Mouse (Mus musculus) MEL (cell line): ENCODE measurements around the gene Drd1. TPM values are rescaled to one million over a fixed set of nuclear protein-coding genes. Genes with fewer than 3 reads are reported as not detected.

Source experiments
- DNase-seq: peaks from one replicate; pipeline ENCODE4 v3.0.0; 2011; ENCODE audit warnings: low read depth, low spot score
- H3K27ac ChIP-seq: 2 replicates; pipeline ENCODE4 v1.5.1; 2012; ENCODE audit warnings: low read depth, mild to moderate bottlenecking, control low read depth, low read length, moderate library complexity; ENCODE audit not compliant: control insufficient read depth
- H3K27me3 ChIP-seq, 2 experiments: fragments of 150-350 bp in 1 of 2; sonication (generic) in 1 of 2; 2 replicates each; pipeline ENCODE4 v1.6.1; 2012; ENCODE audit warnings: low read length in 2 of 2, mild to moderate bottlenecking in 2 of 2, improper control_type of control experiment in 1 of 2, moderate library complexity in 1 of 2; ENCODE audit not compliant: insufficient read depth in 2 of 2, control insufficient read depth in 1 of 2
- H3K36me3 ChIP-seq, 2 experiments: 2 replicates each; pipeline ENCODE4 v1.6.1; 2012 to 2014; ENCODE audit warnings: low read length in 2 of 2, improper control_type of control experiment in 1 of 2, inconsistent platforms in 1 of 2, mild to moderate bottlenecking in 1 of 2; ENCODE audit not compliant: insufficient read depth in 2 of 2, control insufficient read depth in 1 of 2
- H3K4me1 ChIP-seq, 2 experiments: fragments of 150-350 bp in 1 of 2; sonication (generic) in 1 of 2; 2 replicates each; pipeline ENCODE4 v1.6.1; 2012; ENCODE audit warnings: low read length in 2 of 2, improper control_type of control experiment in 1 of 2, mild to moderate bottlenecking in 1 of 2; ENCODE audit not compliant: insufficient read depth in 2 of 2, control insufficient read depth in 1 of 2
- H3K4me3 ChIP-seq, 2 experiments: fragments of 150-350 bp in 1 of 2; sonication (generic) in 1 of 2; 2 replicates each; pipeline ENCODE4 v1.5.1; 2012; ENCODE audit warnings: low read depth in 2 of 2, low read length in 2 of 2, mild to moderate bottlenecking in 2 of 2, moderate library complexity in 2 of 2, control low read depth in 1 of 2, improper control_type of control experiment in 1 of 2; ENCODE audit not compliant: control insufficient read depth in 1 of 2, insufficient read depth in 1 of 2
- H3K79me2 ChIP-seq: 2 replicates; pipeline ENCODE4 v1.6.1; 2012; ENCODE audit warnings: mild to moderate bottlenecking, low read length, moderate library complexity; ENCODE audit not compliant: control insufficient read depth, poor library complexity, insufficient read depth
- H3K9ac ChIP-seq: 2 replicates; pipeline ENCODE4 v1.6.1; 2012; ENCODE audit warnings: low read depth, mild to moderate bottlenecking, control low read depth, low read length, moderate library complexity; ENCODE audit not compliant: control insufficient read depth, poor library complexity, severe bottlenecking
- H3K9me3 ChIP-seq: fragments of 150-350 bp; sonication (generic); replicated peaks from 2 replicates; pipeline ENCODE4 v1.6.1; 2012; ENCODE audit warnings: mild to moderate bottlenecking, low read length, improper control_type of control experiment, moderate library complexity; ENCODE audit not compliant: insufficient read depth
- CHD1 ChIP-seq: IDR thresholded peaks from 2 replicates; pipeline ENCODE4 v1.6.1; 2012; ENCODE audit warnings: low read depth, mild to moderate bottlenecking, inconsistent platforms, low read length, improper control_type of control experiment
- CTCF ChIP-seq, 3 experiments: IDR thresholded peaks in 2 of 3; conservative IDR thresholded peaks in 1 of 3; 2 replicates each; pipeline ENCODE4 v1.5.1; 2011 to 2012; ENCODE audit warnings: low read length in 3 of 3, low read depth in 2 of 3, mild to moderate bottlenecking in 2 of 3, improper control_type of control experiment in 1 of 3, inconsistent platforms in 1 of 3, mixed read lengths in 1 of 3, moderate library complexity in 1 of 3; ENCODE audit not compliant: control insufficient read depth in 1 of 3, insufficient read depth in 1 of 3, poor library complexity in 1 of 3, severe bottlenecking in 1 of 3
- ELF1 ChIP-seq: IDR thresholded peaks from 2 replicates; pipeline ENCODE4 v1.6.1; 2014; ENCODE audit warnings: low read depth, mild to moderate bottlenecking, inconsistent platforms, low read length, improper control_type of control experiment, moderate library complexity
- EP300 ChIP-seq, 2 experiments: IDR thresholded peaks; 2 replicates each; pipeline ENCODE4 v1.6.1; 2011; ENCODE audit warnings: improper control_type of control experiment in 2 of 2, low read length in 2 of 2, low read depth in 1 of 2, mild to moderate bottlenecking in 1 of 2
- ETS1 ChIP-seq: IDR thresholded peaks from 2 replicates; pipeline ENCODE4 v1.6.1; 2012; ENCODE audit warnings: low read depth, mild to moderate bottlenecking, inconsistent platforms, low read length, improper control_type of control experiment, moderate library complexity
- GATA1 ChIP-seq: IDR thresholded peaks from 2 replicates; pipeline ENCODE4 v1.6.1; 2011; ENCODE audit warnings: low read depth, low read length, improper control_type of control experiment
- HCFC1 ChIP-seq: IDR thresholded peaks from 2 replicates; pipeline ENCODE4 v1.6.1; 2012; ENCODE audit warnings: low read depth, mild to moderate bottlenecking, inconsistent platforms, low read length, improper control_type of control experiment, moderate library complexity
- MAFK ChIP-seq: IDR thresholded peaks from 2 replicates; pipeline ENCODE4 v1.6.1; 2011; ENCODE audit warnings: low read depth, mild to moderate bottlenecking, low read length, improper control_type of control experiment, borderline replicate concordance
- MAX ChIP-seq: IDR thresholded peaks from 2 replicates; pipeline ENCODE4 v1.6.1; 2011; ENCODE audit warnings: low read length, improper control_type of control experiment
- MAZ ChIP-seq: IDR thresholded peaks from 2 replicates; pipeline ENCODE4 v1.6.1; 2012; ENCODE audit warnings: low read depth, mild to moderate bottlenecking, inconsistent platforms, low read length, improper control_type of control experiment
- MXI1 ChIP-seq: IDR thresholded peaks from 2 replicates; pipeline ENCODE4 v1.6.1; 2011; ENCODE audit warnings: mild to moderate bottlenecking, low read depth, low read length, improper control_type of control experiment
- MYC ChIP-seq: IDR thresholded peaks from 2 replicates; pipeline ENCODE4 v1.6.1; 2011; ENCODE audit warnings: low read depth, mild to moderate bottlenecking, low read length, improper control_type of control experiment, moderate library complexity
- POLR2A ChIP-seq, 2 experiments: IDR thresholded peaks; 2 replicates each; pipeline ENCODE4 v1.6.1; 2011 to 2012; ENCODE audit warnings: low read length in 2 of 2, mild to moderate bottlenecking in 2 of 2, control low read depth in 1 of 2, improper control_type of control experiment in 1 of 2, low read depth in 1 of 2, moderate library complexity in 1 of 2; ENCODE audit not compliant: control insufficient read depth in 1 of 2, insufficient read depth in 1 of 2, poor library complexity in 1 of 2
- RCOR1 ChIP-seq: IDR thresholded peaks from 2 replicates; pipeline ENCODE4 v1.6.1; 2012; ENCODE audit warnings: low read depth, mild to moderate bottlenecking, inconsistent platforms, low read length, improper control_type of control experiment
- SIN3A ChIP-seq: IDR thresholded peaks from 2 replicates; pipeline ENCODE4 v1.6.1; 2012; ENCODE audit warnings: low read length, improper control_type of control experiment, inconsistent platforms
- SMC3 ChIP-seq: IDR thresholded peaks from 2 replicates; pipeline ENCODE4 v1.6.1; 2011; ENCODE audit warnings: low read depth, low read length, improper control_type of control experiment
- TAL1 ChIP-seq: IDR thresholded peaks from 2 replicates; pipeline ENCODE4 v1.6.1; 2012; ENCODE audit warnings: mild to moderate bottlenecking, inconsistent platforms, low read length, moderate library complexity, mixed read lengths
- TBP ChIP-seq: IDR thresholded peaks from 2 replicates; pipeline ENCODE4 v1.8.0; 2011; ENCODE audit warnings: low read depth, low read length, improper control_type of control experiment
- TCF12 ChIP-seq: IDR thresholded peaks from 2 replicates; pipeline ENCODE4 v1.6.1; 2014; ENCODE audit warnings: low read depth, mild to moderate bottlenecking, inconsistent platforms, low read length, improper control_type of control experiment, moderate library complexity
- UBTF ChIP-seq: IDR thresholded peaks from 2 replicates; pipeline ENCODE4 v1.6.1; 2012; ENCODE audit warnings: low read depth, mild to moderate bottlenecking, inconsistent platforms, low read length, improper control_type of control experiment, moderate library complexity, borderline replicate concordance; ENCODE audit not compliant: insufficient read depth
- USF2 ChIP-seq, 2 experiments: IDR thresholded peaks; 2 replicates each; pipeline ENCODE4 v1.6.1; 2011 to 2012; ENCODE audit warnings: improper control_type of control experiment in 2 of 2, low read length in 2 of 2, borderline replicate concordance in 1 of 2, inconsistent platforms in 1 of 2, low read depth in 1 of 2, mild to moderate bottlenecking in 1 of 2; ENCODE audit not compliant: insufficient read depth in 1 of 2
- ZMIZ1 ChIP-seq: IDR thresholded peaks from 2 replicates; pipeline ENCODE4 v1.6.1; 2012; ENCODE audit warnings: low read depth, mild to moderate bottlenecking, inconsistent platforms, low read length, improper control_type of control experiment, moderate library complexity
- ZNF384 ChIP-seq: IDR thresholded peaks from 2 replicates; pipeline ENCODE4 v1.6.1; 2012; ENCODE audit warnings: low read depth, mild to moderate bottlenecking, inconsistent platforms, low read length, improper control_type of control experiment
- polyA plus RNA-seq, 2 experiments: library from polyadenylated mRNA; stranded (reverse) in 1 of 2; unstranded in 1 of 2; fragments of >175 nt in 1 of 2; fragments of >200 nt in 1 of 2; gene quantifications; 2 replicates each; pipeline versions ENCODE4 v1.2.1 to v1.2.4; 2012; ENCODE audit warnings: low replicate concordance in 2 of 2, low read depth in 1 of 2; ENCODE audit not compliant: insufficient read length in 2 of 2, insufficient read depth in 1 of 2, missing spikeins in 1 of 2
- total RNA-seq: library from RNA; depleted of rRNA; stranded (reverse); fragments of 300-350 nt; gene quantifications from 2 replicates; pipeline ENCODE4 v1.2.3, GENCODE M21; 2012

Gene Drd1
- total and polyA plus RNA-seq, 3 experiments, result not detected

DNA sequence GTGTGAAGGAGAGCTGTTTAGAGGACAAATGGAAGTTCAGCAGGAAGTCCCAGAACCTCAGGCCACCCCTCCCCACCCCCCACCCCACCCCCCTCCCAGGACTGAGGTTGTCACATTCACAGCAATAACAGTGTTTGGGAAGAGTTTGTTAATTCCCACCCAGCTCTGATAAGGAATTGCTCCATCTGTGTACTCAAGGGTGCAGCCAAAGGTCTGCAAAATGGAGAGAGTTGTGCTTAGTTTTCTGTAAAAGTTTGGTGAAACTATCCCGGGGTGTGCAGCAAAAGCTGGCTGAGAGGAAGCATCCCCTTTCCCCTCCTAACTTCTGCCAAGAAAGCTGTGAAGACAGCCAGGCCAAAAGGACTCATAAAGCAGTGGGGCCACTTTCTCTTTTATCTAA is 17.6 kb upstream of the Drd1 start:
- H3K27ac ChIP-seq, result peak overlapping the region; percentile 76
- peaks cover 0 to 1% of the 10 kb centered on the region in 2 experiments; a peak in 1 of 4 replicates for H3K27me3 ChIP-seq
- TF ChIP-seq POLR2A (IDR thresholded peaks at IDR 0.05; ENCODE audit: control insufficient read depth in 1 of 2, insufficient read depth in 1 of 2, low read depth in 1 of 2, low read length in 2 of 2, poor library complexity in 1 of 2), result no peak
- TF ChIP-seq EP300 (IDR thresholded peaks at IDR 0.05; ENCODE audit: low read depth in 1 of 2, low read length in 2 of 2), result no peak
- no peak for TF ChIP-seq RCOR1
- TF ChIP-seq TCF12, result no peak
- TF ChIP-seq, all 39 proteins: peak for 0
- DNase-seq, result peak; percentile 51
- peaks cover 0 to 18% of the 10 kb centered on the region in 2 experiments; a peak in 3 of 4 replicates for H3K4me1 ChIP-seq
- peaks cover 10 to 11% of the 10 kb centered on the region in 2 experiments; a peak in 3 of 4 replicates for H3K36me3 ChIP-seq
- no peaks in the 10 kb centered on the region for H3K9me3 ChIP-seq
- peaks cover 61% of the 10 kb centered on the region for H3K79me2 ChIP-seq
- peak overlapping the region; percentile 88 to 93 for H3K4me3 ChIP-seq
- peak overlapping the region; percentile 92 for H3K9ac ChIP-seq

DNA sequence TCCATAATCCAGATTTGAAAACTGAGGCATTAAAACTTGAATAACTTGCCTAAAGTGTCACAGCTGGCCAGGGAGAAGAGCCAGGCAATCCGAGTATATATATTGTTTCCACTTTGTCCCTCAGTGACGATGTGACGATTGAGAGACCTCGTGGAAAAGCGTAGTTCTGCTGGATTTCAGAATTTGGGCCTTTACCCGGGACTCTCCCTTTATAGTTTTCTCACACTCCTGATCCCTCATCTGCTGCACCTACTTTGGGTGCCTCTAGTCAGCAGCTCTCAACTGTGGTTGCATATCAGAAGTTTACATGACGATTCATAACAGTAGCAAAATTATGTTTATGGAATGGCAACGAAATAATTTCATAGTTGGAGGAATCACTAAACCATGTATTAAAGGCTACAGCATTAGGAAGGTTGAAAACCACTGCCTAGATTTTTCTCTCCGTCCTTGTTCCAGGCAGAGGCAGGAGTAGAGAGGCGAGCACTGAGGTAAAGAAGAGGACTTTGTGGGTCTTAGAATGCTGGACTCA is 17.1 kb upstream of the Drd1 start:
- Histone ChIP-seq H3K4me3 (peak overlapping the region; percentile 88 to 93), H3K27ac (peak overlapping the region; percentile 76), H3K79me2 (peaks cover 57% of the 10 kb centered on the region), H3K4me1 (peaks cover 0 to 18% of the 10 kb centered on the region in 2 experiments; a peak in 3 of 4 replicates), H3K27me3 (peaks cover 0 to 2% of the 10 kb centered on the region in 2 experiments; a peak in 1 of 4 replicates), H3K9me3 (no peaks in the 10 kb centered on the region), H3K9ac (peak overlapping the region; percentile 92), H3K36me3 (peaks cover 10 to 11% of the 10 kb centered on the region in 2 experiments; a peak in 3 of 4 replicates)
- TF ChIP-seq CHD1 (0 out of 2 replicates have a peak, but pooled peaks have one; percentile 35), MAZ (no peak), SIN3A (peak; percentile 35; the same call in 1 of the 2 replicates), ETS1 (no peak), MAX (no peak), TAL1 (no peak), MYC (no peak), ZMIZ1 (no peak)
- peak; percentile 50 for DNase-seq

DNA sequence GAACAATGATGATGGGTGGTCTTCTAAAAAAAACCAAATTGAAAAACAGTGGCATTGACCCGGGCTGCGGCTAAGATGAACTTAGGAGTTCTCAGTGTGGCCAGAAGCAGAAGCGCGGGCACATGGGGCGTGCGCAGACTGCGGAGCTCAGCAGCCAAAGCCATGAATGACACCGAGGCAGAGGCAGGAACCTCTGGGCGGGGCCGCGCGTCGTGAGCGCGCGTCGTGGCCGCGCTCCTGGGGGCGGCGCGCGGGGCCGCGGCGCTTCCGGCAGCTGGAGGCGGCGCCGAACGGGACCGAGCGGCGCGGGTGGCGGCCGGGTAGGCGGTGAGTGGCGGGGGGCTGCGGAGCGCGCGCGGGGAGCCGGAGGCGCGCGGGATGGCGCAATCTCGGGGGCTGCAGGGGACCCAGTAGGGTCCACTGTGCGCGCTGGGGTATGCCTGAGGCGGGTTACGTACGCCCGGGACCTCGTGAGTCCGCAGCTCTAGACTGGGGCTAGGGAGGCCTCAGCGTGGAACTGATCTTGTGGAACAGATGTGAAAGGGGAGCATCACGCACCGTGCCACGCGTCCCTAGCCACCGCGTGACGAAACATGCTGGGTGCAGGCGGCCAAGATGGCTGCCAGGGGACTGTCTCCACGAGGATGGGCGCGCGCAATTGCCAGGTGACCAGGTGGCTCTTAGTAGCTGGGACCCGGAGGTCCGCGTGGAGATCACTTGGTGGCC is 16.3 kb upstream of the Drd1 start, which contains the start of gene Sfxn1:
TSS of gene Sfxn1 (plus strand) at position 264 of the 726 bp plus-strand sequence.
- peaks cover 0 to 18% of the 10 kb centered on the region in 2 experiments; a peak in 3 of 4 replicates for H3K4me1 ChIP-seq
- peak; percentile 88 for DNase-seq
- TF ChIP-seq ZNF384 (0 out of 2 replicates have a peak, but pooled peaks have one; percentile 68), SIN3A (no peak; the same call in 1 of the 2 replicates), USF2 (IDR thresholded peaks at IDR 0.05; ENCODE audit: borderline replicate concordance in 1 of 2, insufficient read depth in 1 of 2, low read depth in 1 of 2, low read length in 2 of 2) (no peak), TBP (0 out of 2 replicates have a peak, but pooled peaks have one; percentile 22), UBTF (no peak), ELF1 (no peak), MAFK (no peak), TAL1 (no peak), SMC3 (no peak), TCF12 (no peak), GATA1 (no peak), CTCF (IDR thresholded peaks at IDR 0.05 in 2 of 3, conservative IDR thresholded peaks at IDR 0.05 in 1 of 3; ENCODE audit: control insufficient read depth in 1 of 3, insufficient read depth in 1 of 3, low read depth in 2 of 3, low read length in 3 of 3, poor library complexity in 1 of 3, severe bottlenecking in 1 of 3) (no peak), MXI1 (peak; percentile 78), EP300 (IDR thresholded peaks at IDR 0.05; ENCODE audit: low read depth in 1 of 2, low read length in 2 of 2) (0 out of 4 replicates have a peak, but pooled peaks of 1 of the 2 experiments have one; percentile 8), HCFC1 (no peak; the same call in 1 of the 2 replicates), ETS1 (no peak)

More for the DNA sequence above, 16.3 kb upstream of the Drd1 start, which contains the start of gene Sfxn1:
- Histone ChIP-seq H3K27ac (peak within 1 kb of the TSS; percentile 76), H3K9me3 (no peaks in the 10 kb centered on the region), H3K4me3 (peak within 1 kb of the TSS; percentile 88 to 93), H3K9ac (peak within 1 kb of the TSS; percentile 92), H3K36me3 (peaks cover 9 to 10% of the 10 kb centered on the region in 2 experiments; a peak in 3 of 4 replicates), H3K79me2 (peaks cover 49% of the 10 kb centered on the region), H3K27me3 (peaks cover 0 to 4% of the 10 kb centered on the region in 2 experiments; a peak in 1 of 4 replicates)
